Mouse (Mus musculus): ENCODE data around the gene Atp2c2.

DNA sequence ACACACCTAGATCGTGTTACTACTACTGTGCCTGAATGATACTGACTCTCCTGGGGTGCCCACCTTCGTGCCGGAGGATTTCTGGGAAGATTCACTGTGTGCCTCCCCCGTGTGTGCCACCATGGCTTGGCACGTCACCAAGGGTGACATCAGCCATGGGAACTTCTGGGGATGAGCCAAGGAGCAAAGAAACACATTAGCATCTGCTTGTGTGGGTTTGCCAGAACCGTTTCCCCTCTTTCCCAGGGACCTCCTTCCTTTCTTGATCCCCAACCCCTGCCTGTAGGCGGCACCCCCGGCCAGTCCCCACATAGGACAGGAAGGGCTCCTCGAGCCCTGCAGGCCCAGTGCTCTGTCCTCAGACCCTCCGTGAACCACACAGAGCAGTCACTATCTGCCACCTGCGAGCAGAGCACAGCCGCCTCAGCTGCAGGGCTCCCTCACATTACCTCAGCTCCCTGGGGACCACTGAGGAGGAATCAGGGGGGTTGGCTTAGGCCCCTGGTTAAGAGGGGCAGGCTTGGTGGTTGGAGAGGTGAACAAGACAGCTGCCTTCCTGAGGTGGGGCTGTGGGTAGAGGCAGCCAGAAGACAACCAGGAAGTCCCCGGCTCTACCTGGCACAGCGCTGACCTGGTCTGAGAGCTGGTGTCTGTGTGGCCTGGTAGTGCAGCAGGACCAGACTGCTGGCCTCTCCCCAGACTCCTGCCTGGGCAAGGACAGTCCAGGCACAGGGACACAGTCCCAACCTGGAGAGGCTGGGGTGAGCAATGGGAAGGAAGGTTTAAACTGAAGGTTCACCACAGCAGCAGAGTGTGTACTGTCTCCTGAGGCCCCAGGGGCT, 106.8 kb downstream of the Atp2c2 start:
- TF ChIP-seq CTCF (IDR thresholded peaks at IDR 0.05; ENCODE audit: low read depth, low read length) = no peak
- no peak for TF ChIP-seq EP300 (IDR thresholded peaks at IDR 0.05; ENCODE audit: insufficient read depth, low read depth, low read length)
- TF ChIP-seq POLR2A (IDR thresholded peaks at IDR 0.05; ENCODE audit: insufficient read depth, low read length) = no peak

Data from ES-Bruce4 (cell line).